Mouse (Mus musculus): ENCODE measurements around the gene Mmaa.

Mmaa gene

GRCm38 (mm10) chr8:79294610-79295275 is at the start of gene Mmaa:
Mmaa (minus strand) TSS chr8:79294937.
- peak; percentile 100 for DNase-seq

- DNase-seq, result peak; percentile 91
Observed at GRCm38 (mm10) chr8:79341236-79341635, 46.5 kb upstream of the Mmaa start.

- DNase-seq, result peak; percentile 94
Observed at GRCm38 (mm10) chr8:79339555-79339954, 44.8 kb upstream of the Mmaa start.

- no peak for DNase-seq
Observed at GRCm38 (mm10) chr8:79338619-79339018, 43.9 kb upstream of the Mmaa start.

GRCm38 (mm10) chr8:79332109-79332900 is 37.6 kb upstream of the Mmaa start:
- peak; percentile 86 for DNase-seq

DNA sequence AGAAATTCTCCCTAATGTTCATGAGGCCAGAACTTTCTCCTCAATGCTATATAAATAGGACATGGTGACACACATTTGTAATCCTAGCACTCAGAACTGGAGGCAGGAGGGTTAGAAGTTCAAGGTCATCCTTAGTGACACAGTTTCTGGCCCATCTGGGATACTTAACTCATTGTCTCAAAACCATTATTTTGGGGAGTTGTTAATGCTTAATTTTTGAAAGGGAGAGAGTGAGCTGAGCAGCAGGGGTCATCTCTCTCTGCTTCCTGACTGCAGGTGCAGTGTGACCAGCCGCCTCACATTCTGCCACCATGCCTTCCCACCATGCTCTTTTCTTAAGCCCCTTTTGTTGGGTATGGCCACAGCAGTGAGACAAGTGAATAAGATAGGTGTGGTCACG is 36.8 kb upstream of the Mmaa start:
- DNase-seq, result no peak

- peak; percentile 90 for DNase-seq
Observed at GRCm38 (mm10) chr8:79331017-79331416, 36.3 kb upstream of the Mmaa start.

DNA sequence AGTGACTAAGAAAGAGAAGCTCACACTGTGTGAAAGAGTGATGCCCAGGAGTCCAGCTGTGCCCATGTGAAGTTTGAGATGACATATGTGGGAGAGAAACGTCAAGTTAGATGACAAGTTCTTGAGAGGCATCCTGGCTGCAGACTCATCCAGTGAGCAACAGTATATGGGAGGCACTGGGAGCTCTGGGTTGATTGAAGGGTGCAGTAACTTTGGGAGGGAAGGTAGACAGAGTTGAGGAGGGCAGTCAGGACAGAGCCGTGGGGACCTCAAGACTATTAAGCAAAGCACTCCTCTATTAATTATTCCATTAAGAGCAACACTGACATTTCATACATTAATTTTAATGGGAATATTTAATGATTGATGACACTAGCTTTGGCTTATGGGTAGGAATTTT is 35.0 kb upstream of the Mmaa start:
- DNase-seq, result peak; percentile 52

- DNase-seq, result peak; percentile 75
Observed at GRCm38 (mm10) chr8:79329182-79329581, 34.4 kb upstream of the Mmaa start.

GRCm38 (mm10) chr8:79325510-79325909 is 30.8 kb upstream of the Mmaa start:
- DNase-seq, result peak; percentile 98

GRCm38 (mm10) chr8:79324928-79325327 is 30.2 kb upstream of the Mmaa start:
- no peak for DNase-seq

GRCm38 (mm10) chr8:79324036-79324435 is 29.3 kb upstream of the Mmaa start:
- peak; percentile 94 for DNase-seq

- DNase-seq, result peak; percentile 95
Observed at GRCm38 (mm10) chr8:79323121-79323520, 28.4 kb upstream of the Mmaa start.

DNA sequence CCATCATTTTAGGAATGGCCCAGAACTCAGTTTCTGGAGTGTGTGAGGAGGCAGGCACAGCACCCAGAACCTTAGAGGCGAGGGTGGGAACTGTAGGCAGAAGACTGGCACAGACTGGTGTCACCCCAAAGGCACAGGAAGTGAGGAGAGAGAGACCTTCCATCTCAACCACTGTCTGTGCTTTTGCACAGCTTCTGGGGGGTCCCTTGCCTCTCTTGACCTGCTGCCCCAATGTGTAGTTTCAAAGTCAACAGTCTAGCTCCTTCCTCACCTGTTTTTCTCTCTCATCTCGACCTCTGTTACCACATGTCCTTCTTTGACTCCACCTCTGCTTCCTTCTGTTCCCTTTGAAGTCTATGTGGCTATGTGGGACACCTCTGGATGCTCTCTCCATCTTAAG is 16.1 kb upstream of the Mmaa start:
- peak; percentile 75 for DNase-seq

DNA sequence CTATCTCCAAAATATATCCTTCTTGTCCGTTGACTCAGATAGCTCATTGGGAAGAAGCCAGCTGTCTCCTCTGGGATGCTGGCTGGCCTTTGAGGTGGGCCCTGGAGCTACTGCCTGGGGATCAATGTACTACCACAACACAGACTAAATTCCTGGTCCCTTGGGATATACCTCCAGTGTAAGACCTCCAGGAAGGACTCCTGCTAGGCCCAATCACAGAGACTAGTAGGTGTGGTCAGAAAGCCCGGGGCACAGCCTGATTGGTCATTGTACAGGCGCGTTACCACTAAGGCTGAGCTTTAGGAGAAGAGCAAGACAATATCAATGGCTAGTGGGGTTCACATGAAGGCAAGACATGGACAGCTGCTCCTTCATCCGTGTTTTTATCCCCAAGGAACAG is 11.2 kb upstream of the Mmaa start:
- peak; percentile 64 for DNase-seq

DNA sequence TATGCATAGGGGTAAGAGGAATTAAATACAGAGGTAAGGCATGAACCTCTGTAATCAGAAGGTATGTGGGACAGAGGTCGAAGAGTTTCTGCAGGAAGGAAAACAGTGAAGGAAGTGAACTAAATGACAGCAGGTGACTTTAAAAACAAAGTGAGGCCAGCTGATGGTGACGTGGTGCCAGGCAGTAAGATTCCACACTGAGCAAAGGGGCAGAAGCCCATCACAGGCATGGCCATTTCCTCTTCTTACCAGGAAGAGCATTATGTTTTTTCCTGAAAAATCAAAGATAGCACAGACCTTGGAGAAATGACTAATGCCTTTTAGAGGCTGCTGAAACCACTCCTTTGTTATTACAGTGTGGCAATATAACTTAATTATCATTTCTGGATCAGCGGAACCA is 6.8 kb upstream of the Mmaa start:
- peak; percentile 90 for DNase-seq

- DNase-seq, result peak; percentile 88
Observed at GRCm38 (mm10) chr8:79299704-79300103, 5.0 kb upstream of the Mmaa start.

- peak; percentile 94 for DNase-seq
Observed at GRCm38 (mm10) chr8:79297763-79298162, 3.0 kb upstream of the Mmaa start.

DNA sequence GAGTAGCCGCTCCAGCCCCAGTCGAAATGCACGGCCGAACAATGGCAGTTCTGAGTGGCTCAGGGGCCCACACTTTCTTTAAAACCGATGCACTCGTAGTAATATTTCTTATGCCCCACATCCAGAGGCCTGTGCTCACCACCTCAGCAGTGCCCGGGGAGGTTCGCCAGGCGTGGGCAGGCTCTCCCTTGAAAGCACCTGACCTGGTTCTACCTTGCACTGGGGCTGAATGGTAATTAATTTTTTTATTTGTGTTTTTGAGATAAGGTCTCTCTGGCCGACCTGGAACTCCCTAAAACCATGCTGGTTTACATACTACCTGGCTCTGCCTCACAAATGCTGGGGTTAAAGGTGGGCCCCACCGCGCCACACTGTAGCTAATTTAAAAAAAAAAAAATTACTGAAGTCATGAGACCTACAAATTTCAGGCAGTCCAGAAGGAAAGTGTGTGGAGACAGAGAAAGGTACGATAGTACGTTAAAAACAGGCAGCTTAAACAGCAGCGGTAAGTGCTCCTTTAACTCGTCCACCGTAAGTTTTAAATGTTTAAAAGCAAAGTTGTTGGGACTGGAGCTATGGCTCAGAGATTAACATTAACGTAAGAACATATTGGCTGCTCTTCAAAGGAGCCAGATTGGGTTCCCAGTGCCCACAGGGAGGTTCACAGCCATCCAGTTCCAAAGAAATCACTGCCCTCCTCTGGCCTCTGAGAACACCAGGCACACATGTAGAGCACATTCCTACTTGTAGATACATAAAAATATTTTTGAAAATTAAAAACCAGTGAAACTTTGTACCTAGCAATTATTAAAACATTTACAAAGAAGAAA is 754 bp upstream of the Mmaa start:
- no peak for DNase-seq

DNA sequence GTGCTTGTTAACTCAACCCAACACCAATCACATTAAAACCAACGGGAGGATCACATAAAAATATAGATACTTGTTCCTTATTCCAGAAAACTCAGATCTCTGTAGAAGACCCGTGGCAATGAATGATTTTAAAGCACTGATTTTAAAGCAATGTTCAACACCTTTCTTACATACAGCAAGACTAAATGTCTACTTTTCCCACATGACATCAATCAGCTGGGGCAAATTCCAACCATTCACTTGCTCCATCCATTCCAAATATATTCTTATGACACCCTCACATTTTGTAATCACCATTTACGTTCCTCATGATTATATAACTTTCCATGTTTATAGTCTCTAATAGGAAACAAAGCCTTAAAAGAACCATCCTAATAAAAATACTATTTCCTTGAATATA is 896 bp downstream of the Mmaa start:
- DNase-seq, result no peak

- DNase-seq, result no peak
Observed at GRCm38 (mm10) chr8:79292712-79293264, 1.9 kb downstream of the Mmaa start.

DNA sequence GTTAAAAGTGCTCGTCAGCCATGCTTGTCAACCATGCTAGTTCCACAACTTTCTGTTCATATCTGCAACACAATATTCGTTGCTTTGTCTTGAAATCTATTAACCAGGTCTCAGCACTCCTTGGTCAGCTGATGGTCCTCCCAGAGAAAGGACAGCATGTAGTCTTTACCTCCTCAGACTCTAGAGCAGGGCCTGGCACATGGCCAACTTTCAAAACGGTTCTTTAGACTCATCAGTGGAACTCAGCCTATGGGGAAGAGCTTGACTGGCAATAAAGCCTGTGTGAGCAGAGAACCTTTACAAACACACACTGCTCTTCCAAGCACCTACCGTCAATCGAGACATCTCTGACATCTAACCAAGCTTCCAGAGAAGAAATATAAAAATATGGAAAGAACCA is 5.1 kb downstream of the Mmaa start:
- DNase-seq, result peak; percentile 90

GRCm38 (mm10) chr8:79288681-79289080 is 6.1 kb downstream of the Mmaa start:
- peak; percentile 59 for DNase-seq
